Mouse (Mus musculus) urinary bladder, postnatal 14 days (tissue): Measurements from ENCODE around the gene Gm867.
A peak's percentile ranks its signal among the peaks of the same experiment; 100 is the strongest.

ENCODE experiments used
- DNase-seq: peaks from one replicate; pipeline ENCODE4 v3.0.0; 2021; ENCODE audit warnings: low spot score

Gene Gm867

DNA sequence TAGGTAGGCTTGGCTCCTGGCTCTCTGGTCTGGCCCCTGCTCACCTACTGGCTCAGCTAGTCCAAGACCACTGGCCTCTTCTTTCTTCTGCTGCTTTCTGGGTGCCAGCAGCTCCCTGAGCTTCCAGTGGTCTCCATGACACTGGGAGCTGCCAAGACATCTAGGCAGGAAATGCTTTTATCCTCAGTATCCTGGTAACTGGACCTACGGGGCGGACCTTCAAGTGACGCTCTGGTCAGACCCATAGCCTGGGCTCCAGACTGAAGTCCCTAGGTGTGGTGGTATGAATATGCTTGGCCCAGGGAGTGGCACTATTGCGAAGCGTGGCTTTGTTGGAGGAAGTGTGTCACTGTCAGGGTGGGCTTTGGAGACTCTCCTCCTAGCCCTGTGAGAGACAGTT lies at the start of gene Gm867:
Gene Gm867, minus strand, starts transcription at position 153 of the 400 bp plus-strand sequence.
- no peak for DNase-seq

DNA sequence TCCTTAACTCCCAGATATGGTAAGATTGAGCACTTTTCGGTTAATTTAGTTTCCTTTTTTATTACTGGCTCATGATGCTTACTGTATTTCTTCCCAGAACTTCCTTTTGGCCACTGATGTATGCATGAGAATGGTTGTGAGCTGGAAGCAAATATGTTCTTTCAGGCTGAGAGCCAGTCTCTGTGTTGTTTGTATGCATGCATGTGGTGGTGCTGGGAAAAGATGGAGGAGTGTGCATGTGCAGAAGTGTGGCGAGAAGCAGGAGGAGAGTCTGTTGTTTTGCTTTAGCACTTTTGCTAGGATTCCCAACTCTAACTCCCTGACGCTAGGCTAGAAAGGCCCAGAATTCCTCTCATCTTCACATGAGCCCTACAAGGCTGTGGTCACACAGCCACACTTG lies 39.0 kb upstream of the Gm867 start:
- DNase-seq: no peak

DNA sequence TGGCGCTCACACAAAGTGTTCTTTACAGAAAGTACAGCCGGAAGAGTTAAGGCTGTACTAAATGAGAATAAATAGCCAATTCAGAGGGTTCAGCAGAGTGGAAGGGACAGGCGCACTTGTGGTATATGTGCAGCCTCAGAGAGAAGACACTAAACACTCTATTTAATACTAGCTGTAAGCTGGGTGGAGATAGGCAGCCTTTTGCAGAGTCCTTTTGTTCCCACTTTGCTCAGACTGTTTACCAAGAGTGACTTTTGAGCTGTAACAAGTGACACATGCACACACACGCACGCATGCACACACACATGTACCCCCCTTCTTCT lies 38.3 kb upstream of the Gm867 start:
- no peak for DNase-seq

DNA sequence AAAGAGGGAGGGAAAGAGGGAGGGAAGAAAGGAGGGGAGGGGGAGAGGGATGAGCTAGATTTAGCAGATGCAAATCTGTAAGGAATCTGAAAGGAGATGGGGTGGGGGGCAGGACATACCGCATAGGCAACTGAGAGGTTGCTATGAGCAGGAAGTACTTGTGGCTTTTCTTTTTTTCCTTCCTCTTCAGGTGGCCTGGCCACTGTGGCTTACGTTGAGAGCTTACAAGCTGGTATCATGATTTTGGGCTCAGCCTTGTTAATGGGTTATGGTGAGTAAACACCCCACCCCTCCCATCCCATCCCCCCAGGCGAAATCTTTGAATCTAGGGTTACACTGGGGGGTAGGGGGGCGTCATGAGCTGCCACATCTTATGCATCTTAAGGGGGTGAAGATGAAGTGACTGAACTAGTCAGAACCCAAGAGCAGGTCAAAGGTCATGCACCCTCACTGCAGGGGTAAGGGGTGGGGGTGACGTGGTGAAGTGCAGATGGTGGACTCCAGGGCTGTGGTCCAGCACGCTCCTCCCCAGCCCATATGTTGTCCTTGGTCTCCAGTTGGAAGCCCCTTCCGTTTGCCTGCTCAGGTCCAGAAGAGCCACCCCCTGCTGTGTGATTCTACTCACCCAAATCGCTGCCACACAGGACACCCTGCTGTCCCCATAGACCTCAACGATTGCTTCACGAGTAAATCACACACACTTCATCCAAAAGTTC lies 37.8 kb upstream of the Gm867 start:
- no peak for DNase-seq

DNA sequence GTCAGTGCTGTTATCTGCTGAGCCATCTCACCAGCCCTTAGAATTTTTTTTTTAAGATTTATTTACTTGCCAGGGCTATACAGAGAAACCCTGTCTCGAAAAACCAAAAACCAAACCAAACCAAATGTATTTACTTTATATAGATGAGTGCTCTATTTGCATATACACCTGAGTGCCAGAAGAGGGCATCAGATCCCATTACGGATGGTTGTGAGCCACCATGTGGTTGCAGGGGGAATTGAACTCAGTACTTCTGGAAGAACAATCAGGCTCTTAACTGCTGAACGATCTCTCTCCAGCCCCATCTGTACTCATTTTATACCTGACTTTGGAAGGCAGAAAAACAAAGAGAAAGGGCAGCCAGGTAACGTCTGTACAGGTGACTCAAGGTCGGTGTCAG lies 34.7 kb upstream of the Gm867 start:
- DNase-seq: no peak

DNA sequence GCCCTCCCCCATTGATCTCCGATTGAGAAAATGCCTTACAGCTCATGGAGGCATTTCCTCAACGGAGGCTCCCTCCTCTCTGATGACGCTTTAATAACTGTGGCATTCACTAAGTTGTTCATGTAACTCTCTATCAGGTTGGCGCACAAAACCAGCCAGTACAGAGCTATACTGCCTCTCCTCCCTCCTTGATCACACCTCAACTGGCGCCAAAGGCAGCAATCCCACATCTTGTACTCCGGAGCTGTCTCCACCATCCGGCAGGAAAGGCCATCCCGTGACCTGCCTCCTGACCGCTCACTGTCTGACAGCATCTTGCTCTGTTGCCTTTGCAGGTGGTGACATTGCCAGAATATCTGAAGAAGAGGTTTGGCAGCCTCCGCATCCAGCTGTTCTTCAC lies 33.4 kb upstream of the Gm867 start:
- no peak for DNase-seq

DNA sequence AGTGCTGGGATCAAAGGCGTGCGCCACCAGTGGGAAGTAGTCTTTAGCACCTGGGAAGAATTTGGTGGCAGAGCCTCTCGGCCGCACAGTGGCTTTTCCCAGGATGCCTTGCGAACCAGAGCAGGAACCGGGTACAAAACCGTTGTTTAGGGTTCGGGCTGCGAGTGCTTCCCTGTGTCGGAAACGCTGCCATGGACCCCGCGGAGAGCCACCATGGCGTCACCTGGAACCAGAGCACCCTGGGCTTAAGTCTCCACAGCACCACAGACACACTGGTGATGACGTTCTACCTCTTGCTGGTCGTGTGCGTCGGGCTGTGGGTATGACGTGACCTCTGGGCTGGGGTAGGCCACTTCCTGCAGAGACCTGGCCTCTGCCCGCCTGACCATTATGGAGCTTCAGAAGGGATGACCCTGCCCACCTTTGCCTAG lies 13.9 kb upstream of the Gm867 start, which contains the start of gene Gm5134:
Gene Gm5134, plus strand, starts transcription at position 134 of the 431 bp plus-strand sequence.
- no peak for DNase-seq

DNA sequence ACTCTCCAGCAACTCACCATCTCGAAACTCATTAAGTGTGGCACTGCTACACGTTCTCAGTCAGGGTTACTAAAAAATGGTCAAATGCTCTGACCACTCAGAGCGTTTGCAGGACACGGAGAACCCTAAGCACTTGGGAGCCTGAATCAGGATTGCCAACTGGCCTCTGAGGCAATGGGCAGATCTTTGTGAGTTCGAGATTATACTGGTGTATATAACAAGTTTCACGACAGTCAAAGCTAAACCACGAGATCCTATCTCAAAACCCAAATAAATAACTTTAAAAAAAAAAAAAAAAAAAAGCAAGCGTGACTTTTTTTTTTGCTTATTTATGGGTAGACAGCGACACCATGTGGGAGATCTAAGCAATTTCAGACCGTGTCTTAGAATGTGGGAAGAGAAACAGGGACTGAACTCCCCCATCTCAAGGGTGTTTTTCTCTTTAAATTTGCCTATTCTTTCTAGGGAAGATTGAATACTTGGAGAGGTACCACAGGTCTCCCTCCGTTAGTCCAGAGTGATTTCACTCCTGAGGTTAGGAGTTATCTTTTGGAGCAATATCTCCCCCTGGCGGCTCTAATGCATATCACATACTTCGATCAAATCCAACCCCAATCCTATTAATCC lies 11.1 kb upstream of the Gm867 start:
- DNase-seq: peak; percentile 46

DNA sequence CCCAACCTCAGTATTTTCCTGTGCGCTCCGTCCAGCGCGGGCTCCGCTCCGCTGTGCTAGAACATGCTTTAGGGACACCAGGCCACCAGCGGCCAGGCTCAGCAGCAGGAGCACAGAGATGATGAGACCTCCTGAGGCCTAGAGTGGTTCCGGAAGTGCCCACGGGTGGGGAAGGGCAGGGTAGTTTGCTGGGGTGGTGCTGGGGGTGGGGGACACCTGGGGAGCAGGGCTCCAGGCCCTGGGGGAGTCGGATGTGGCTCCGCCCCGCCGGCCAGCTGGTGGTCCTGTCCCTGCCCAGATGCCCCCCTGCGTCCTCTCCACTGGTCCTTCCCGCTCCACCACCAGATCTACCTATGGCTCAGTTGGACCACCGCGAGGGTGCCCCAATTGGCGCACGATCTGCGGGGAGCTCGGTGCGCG lies 10.3 kb upstream of the Gm867 start:
- peak; percentile 27 for DNase-seq

DNA sequence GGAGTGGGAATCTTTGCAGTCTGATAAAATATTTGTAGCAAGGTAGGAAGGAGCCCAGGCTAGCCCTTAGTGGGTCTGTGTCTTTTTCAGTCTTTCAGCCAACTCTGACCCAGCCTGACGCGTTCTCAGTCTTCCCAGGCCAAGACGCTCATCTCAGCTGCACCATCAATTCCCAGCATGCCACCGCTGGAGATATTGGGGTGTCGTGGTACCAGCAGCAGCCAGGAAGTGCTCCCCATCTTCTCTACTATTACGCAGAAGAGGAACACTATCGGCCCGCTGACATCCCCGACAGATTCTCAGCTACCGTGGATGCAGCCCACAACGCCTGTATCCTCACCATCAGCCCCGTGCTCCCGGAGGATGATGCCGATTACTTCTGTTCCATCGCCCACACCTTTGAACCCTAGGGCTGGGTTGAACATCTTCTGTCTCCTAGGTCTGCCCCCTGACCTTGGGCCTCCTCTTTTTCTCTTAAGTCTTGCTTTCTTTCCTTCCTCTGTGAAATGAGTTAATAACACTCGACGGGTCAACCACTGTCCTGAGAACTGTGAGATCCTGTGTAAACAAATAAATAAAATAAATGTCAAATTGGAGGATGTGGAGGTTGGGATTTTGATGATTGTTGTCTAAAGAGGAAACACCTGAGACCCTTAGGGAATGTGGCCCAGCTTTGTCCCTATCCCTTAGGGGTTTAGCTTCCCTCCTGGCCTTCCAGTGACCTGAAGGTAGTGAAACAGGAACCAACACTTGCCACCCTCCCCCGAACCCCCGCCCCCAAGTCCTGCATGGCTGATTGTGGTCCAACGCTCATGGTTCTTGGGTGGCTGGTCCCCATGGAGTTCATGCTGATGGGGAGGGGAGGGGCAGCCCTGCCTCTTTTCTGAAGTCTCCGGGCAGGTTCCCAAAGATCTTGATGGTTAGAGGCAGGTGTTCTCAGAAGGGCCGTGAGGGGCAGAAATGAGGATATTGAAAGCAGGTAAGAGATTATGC lies 8.9 kb upstream of the Gm867 start:
- DNase-seq: no peak

DNA sequence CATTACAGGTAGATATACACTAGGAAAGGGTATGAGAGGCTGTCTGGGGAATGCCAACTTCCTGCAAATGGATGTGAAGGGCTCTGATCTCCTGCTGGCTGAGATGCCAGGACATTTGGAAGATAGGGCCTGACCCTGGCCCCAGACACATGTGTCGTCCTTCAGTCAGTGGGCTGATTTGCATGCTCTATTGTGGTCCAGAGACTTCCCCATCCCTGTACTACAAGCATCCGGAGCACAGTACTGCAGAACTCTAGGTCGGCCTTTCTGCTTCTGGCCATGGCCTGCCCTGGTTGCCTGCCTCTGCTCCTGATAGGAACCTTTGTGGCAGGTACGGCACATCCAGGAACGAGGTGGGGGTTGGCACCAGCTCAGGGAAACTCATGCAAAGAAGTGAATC lies 7.6 kb upstream of the Gm867 start:
- DNase-seq: no peak

DNA sequence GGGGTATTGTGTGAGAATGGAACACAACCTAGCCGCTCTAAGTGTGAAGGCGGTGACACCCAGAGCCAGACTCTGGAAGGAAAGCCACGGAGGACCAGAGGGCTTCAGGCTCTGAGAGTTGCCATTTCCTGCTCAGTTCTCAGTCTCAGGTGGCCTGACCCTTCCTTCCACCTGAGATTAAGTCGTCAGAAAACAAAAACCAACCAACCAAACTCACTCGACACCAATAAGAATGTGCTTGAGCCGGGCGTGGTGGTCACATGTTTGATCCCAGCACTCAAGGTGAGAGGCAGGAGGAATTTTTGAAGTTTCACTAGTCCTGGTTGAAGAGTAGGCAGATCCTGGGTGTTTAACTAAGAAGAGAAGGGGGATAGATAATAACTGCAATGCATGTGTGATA lies 5.4 kb upstream of the Gm867 start:
- DNase-seq: no peak

DNA sequence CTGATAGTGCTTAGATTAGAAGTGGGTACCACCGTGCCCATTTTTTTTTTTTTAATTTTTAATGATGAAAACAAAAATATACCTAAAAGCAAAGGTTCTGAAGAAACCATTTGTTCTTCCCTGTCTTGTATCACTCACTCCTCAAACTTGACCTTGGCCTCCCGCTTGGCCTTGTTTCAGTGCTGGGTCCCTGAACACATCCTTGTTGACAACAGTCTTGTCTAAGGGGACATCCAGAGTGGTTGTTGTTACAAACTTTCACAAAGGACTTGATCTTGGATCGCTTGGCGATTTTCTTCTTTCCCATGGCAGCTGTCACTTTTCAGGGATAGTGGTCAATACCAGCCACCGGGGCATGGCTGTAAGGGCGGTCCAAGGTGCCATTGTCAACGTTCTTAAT lies 4.7 kb upstream of the Gm867 start:
- DNase-seq: no peak

DNA sequence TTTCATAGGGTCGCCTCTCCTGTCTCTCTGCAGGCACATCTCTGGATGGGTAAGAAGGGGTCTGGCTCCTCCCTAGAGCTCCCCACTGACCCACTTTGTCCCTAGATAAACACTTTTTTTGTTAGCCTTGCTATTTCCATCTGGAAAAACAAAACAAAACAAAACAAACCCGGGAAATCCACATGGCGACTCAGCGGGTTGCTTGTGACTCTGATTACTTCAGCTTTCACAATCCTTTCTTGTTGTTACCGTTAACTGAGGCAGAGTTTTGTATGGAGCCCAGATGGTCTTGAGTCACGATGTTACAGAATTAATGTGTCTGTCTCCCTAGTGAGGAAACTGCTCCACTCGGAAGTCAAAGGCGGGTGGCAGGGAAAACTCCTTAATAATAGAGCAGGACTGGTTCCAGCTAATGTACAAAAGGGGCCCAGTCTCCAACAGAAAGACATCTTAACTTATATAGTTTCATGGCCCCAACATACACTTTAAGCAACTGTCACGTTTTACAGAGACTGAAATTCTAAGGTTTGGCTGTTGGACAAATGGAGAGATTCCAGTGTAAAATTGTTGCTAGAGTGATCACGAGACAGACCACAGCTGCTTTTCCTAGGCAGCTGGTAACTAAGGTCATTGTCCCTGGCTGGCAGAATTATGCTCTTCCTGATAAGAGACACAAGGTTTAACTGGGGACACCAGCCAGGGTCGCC lies 3.7 kb upstream of the Gm867 start:
- DNase-seq: no peak

DNA sequence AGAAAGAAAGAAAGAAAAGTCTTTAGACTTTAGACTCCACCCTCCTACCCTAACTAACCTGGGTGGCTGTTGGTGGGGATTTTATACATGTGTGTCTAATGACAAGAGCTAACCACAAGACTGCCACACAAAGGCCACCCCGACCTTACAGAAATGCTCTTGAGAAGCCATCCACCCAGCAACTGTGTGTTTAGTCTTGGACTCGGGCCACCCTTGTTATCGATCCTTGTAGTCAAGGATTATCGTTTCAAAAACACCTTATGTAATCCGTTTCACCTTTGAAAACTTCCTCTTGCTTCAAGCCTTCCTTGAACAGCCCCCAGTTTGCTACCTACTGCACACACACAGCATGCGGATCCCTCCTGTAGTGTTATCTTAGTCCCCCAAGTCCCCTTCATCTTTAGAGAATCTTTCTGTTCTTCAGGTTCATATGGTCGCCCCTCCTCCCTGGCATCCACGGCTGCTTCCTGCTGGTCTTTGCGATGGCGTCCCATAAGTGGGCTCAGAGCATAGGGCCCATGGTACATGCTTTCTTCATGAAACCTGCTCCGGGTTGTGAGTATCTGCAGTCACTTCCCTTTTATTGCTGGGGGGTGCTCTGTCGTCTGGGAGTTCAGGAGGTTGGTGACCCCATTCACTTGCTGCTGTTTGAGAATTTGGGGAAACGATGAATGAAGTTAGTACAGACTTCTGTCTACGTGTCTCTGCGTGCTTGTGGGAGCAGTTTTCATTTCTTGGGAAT lies 2.4 kb upstream of the Gm867 start, which contains the start of gene Vpreb3:
Gene Vpreb3, plus strand, starts transcription at position 322 of the 742 bp plus-strand sequence.
- no peak for DNase-seq

DNA sequence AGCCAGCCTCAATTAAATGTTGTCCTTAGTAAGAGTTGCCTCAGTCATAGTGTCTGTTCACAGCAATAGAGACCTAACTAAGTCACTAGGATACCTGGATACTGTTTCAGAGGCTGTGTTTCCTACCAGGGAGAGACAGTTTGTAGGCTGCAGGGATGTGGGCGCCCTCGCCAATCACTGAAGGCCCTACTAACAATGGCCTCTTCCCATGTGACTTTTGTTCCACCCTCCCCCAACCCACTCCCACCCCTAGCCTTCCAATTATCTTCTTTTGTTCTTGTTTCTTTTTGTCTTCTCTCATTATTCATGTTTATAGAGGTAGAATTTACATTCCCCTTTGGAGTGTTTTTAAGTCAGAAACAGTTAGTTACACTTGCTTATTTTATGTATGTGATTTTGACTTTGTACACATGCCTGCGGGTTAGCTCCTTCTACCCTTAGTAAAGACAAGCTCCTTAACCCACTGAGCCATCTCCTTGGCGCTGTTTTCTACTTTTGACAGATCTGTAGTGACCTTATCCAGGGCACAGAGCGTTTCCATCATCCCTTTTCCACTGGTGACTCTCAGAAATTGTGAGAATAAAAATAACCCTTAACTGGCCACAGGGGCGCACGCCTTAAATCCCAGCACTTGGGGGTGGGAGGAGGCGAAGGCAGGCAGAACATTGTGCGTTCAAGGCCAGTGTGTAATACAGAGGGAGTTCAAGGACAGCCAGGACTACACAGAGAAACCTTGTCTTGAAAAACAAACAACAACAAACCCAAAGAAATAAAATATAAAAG lies 761 bp upstream of the Gm867 start:
- no peak for DNase-seq

DNA sequence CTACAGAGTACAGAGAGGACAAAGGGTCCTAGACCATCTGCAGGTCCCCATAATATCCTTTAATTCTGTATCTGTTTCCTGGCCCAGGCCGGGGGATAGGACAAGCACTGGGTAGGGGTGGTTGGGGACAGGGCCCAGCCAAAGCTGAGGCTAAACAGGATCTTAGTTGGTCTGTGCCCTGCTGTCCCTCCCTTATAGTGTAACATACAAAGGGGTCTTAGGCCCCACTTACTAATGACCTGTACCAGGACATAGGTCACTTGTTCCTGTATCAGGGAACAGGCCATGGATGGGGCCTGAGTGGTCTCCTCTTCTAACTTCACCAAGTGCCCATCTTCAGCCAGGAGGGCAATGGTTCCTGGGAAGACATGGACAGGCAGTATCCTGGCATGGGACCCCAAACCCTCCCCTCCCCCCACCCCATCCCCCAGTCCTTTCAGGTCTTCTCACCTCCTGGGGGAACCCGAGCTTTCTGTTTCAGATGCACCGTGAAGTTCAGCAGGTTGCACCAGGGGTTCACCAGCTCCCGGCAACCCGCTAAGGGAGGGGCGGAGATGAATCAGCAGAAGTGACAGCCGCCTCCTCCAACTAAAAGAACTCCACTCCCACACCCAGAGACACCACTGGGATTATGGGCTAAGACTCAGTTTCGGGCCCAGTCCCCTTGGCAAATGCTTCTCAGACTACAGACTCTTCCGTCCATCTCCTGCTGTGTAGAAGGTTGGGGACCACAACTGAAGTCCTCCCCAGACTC lies 814 bp downstream of the Gm867 start:
- no peak for DNase-seq

DNA sequence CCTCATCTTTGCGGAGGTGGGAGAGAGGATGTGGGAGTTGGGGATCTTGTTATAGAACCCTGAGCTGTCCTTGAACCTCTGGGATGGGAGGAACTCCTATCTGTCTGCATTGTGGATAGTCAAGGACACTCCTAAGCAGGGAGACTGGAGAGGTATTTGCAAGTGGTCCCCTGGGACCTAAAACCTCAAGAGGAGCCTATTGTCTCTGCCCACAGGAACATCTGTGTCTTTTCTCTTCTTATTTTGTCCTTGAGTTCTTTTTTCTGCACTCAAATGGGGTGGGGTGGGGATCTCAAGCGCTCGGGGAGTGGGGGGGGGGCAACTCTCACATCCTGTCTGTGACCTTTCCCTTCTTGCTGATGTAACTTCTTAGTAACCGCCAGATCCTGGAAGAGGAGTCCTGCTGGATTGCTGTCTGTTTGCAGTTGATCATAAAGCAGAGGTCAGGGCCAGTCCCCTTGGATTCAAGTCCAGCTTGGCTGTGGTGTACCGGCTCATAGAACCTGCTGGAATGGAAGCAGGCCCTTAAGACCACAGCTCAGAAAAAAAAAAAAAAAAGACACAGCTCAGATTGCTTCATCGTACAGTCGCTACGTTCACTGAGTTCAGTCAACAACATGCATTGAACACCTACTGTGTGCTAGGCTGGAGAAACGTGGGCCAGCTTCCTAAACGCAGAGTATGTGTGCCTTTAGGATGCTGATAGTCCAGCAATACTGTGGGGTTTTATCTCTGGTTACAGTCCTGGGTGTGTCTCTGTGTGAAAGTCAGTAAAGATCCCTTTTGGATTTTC lies 2.4 kb downstream of the Gm867 start:
- DNase-seq: no peak
